Mouse (Mus musculus) midbrain, postnatal 0 days (tissue): Measurements from ENCODE around the gene Fkbp10. TPM values are rescaled to one million over a fixed set of nuclear protein-coding genes. Genes with fewer than 3 reads are reported as not detected.

Source experiments
- ATAC-seq: fragments of 200-750 bp; cut with Nextera tagmentation; 2 replicates; pipeline ENCODE4 v1.8.0; 2017; ENCODE audit warnings: moderate number of reproducible peaks, mild to moderate bottlenecking, moderate TSS enrichment, moderate library complexity; ENCODE audit not compliant: low FRiP score
- DNase-seq: peaks from one replicate; pipeline ENCODE4 v3.0.0-alpha.2; 2015; ENCODE audit warnings: low spot score
- H3K27ac ChIP-seq: fragments of 300-500 bp; sonication (generic); 2 replicates; pipeline ENCODE4 v1.5.1; 2014; ENCODE audit warnings: low read depth, mild to moderate bottlenecking, low read length, mixed read lengths
- H3K27me3 ChIP-seq: fragments of 300-500 bp; sonication (generic); 2 replicates; pipeline ENCODE4 v1.6.1; 2014; ENCODE audit warnings: low read length, control low read depth, mixed read lengths; ENCODE audit not compliant: insufficient read depth
- H3K36me3 ChIP-seq: fragments of 300-500 bp; sonication (generic); 2 replicates; pipeline ENCODE4 v1.6.1; 2014; ENCODE audit warnings: low read length, control low read depth, mixed read lengths; ENCODE audit not compliant: insufficient read depth
- H3K4me1 ChIP-seq: fragments of 300-500 bp; sonication (generic); 2 replicates; pipeline ENCODE4 v1.6.1; 2014; ENCODE audit warnings: mild to moderate bottlenecking, control low read depth, antibody characterized with exemption, low read length, mixed read lengths; ENCODE audit not compliant: insufficient read depth
- H3K4me2 ChIP-seq: fragments of 300-500 bp; sonication (generic); 2 replicates; pipeline ENCODE4 v1.6.1; 2014; ENCODE audit warnings: low read depth, mild to moderate bottlenecking, low read length, mixed read lengths; ENCODE audit not compliant: poor library complexity, severe bottlenecking
- H3K4me3 ChIP-seq: fragments of 300-500 bp; sonication (generic); 2 replicates; pipeline ENCODE4 v1.5.1; 2014; ENCODE audit warnings: low read depth, mild to moderate bottlenecking, low read length, moderate library complexity
- H3K9ac ChIP-seq: fragments of 300-500 bp; sonication (generic); replicated peaks from 2 replicates; pipeline ENCODE4 v1.6.1; 2014; ENCODE audit warnings: mild to moderate bottlenecking, low read length, moderate library complexity, mixed read lengths; ENCODE audit not compliant: poor library complexity, severe bottlenecking
- H3K9me3 ChIP-seq: fragments of 300-500 bp; sonication (generic); 2 replicates; pipeline ENCODE4 v1.6.1; 2016; ENCODE audit warnings: low read length, control low read depth
- CTCF ChIP-seq: IDR thresholded peaks from 2 replicates; pipeline ENCODE4 v1.5.1; 2016; ENCODE audit warnings: antibody characterized with exemption, mild to moderate bottlenecking
- whole genome bisulfite sequencing: fragments of 180-500 bp; shearing (Covaris S2); extraction: QIAGEN DNeasy Blood & Tissue Kit; methylation state at CpG from one replicate; pipeline ENCODE4 v1.1.7; 2014; 5-methylcytosine and 5-hydroxymethylcytosine counted together
- polyA plus RNA-seq: library from polyadenylated mRNA; unstranded; fragments of >200 nt; fragmentation: Nextera tagmentation; extraction: Ambion mirVana; gene quantifications from 2 replicates; pipeline ENCODE4 v1.2.1, GENCODE M21; 2015
- total RNA-seq: library from RNA; depleted of rRNA; stranded (reverse); fragments of >200 nt; gene quantifications from 2 replicates; pipeline ENCODE4 v1.2.3, GENCODE M21; 2014

Gene Fkbp10
- total and polyA plus RNA-seq, 2 experiments from 2014 or later = 21.8 to 33.9 TPM

GRCm38 (mm10) chr11:100406995-100407705 is 8.3 kb upstream of the Fkbp10 start:
- no peaks in the 10 kb centered on the region for H3K9me3 ChIP-seq
- no peak for TF ChIP-seq CTCF
- no peak overlapping the region for H3K4me2 ChIP-seq
- H3K9ac ChIP-seq = no peak overlapping the region
- DNase-seq = no peak
- H3K27me3 ChIP-seq = no peaks in the 10 kb centered on the region
- H3K4me3 ChIP-seq = no peak overlapping the region
- 0 out of 2 replicates have a peak, but pooled peaks cover 4% of the 10 kb centered on the region for H3K4me1 ChIP-seq
- peaks cover 9% of the 10 kb centered on the region for H3K36me3 ChIP-seq
- no peak overlapping the region for H3K27ac ChIP-seq
- WGBS = 87% methylated on average over 5 of the region's 5 CpGs
- no peak for ATAC-seq

DNA sequence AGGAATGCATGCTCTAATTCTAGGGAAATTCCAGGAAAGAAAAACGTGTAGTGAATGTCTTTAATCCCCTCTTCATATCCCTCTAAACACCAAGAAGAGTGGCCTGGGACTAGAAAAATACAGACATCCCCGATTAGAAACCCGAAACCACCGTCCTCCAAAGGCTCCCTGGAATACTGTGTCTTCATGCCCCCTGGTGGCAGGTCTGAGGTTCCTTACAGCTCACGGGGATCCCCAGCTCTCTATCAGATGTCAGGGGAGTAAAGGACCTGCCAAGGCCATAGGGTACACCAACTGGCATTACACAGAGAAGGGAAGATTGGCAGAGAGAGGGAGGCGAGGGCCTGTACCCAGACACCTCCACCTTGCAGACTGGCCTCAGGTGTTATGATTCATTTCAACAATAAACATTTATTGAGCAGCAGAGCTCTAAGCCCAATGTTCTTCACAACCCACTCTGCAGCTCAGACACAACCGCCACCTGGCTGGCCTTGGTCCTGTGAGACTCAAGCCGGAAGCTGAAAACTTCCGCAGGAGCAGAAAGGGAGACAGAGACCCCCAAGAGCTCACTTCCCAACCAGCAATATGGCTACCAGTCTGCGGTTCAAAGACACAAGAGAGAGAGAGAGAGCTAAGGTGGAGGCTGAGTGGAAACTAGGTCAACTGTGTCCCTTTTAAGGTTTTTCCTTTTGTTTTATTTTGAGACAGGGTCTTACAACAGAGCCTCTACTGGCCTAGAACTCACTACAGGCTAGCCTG is 7.2 kb upstream of the Fkbp10 start:
- Histone ChIP-seq H3K27ac (no peak overlapping the region), H3K4me3 (no peak overlapping the region)
- DNase-seq = peak; percentile 61

DNA sequence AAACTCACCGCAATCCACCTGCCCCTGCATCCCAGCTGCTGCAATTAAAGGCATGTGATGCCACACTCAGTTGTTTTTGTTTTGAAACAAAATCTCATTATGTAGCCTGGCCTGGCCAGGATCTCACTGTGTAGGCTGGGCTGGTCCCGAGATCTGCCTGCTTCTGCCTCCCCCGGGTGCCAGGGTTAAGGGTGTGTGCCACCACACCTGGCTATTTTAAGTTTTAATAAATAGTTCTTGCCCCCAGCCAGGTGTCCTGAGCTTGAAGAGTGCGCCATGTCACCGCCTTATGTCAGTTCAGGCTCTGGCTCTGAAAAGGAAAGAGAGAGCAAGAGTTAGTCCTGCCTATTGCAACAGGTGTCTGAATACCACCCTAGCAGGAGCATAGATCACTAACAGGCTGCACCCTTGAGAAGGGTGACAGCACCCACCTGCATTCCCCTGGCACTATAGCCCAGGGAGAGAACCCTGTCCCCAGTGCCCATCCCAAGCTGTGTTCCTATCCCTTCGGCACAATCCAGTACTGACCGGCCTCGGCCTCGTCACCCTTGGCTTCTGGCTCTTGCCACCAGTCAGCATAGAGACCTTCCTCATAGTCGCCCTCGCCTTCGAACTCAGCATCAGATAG is 6.5 kb upstream of the Fkbp10 start:
- no peak overlapping the region for H3K9ac ChIP-seq
- 0 out of 2 replicates have a peak, but pooled peaks cover 12% of the 10 kb centered on the region for H3K4me1 ChIP-seq
- DNase-seq = no peak
- WGBS = 96% methylated on average over 12 of the region's 12 CpGs
- H3K36me3 ChIP-seq = peaks cover 9% of the 10 kb centered on the region
- no peaks in the 10 kb centered on the region for H3K27me3 ChIP-seq
- H3K27ac ChIP-seq = no peak overlapping the region
- no peak for ATAC-seq
- H3K9me3 ChIP-seq = no peaks in the 10 kb centered on the region
- H3K4me3 ChIP-seq = no peak overlapping the region
- H3K4me2 ChIP-seq = no peak overlapping the region
- TF ChIP-seq CTCF = no peak

More for the DNA sequence above, 7.2 kb upstream of the Fkbp10 start:
- no peak; the same call in 1 of the 2 replicates for ATAC-seq
- 46% methylated on average over 10 of the region's 10 CpGs for WGBS
- no peak overlapping the region for H3K4me2 ChIP-seq
- peak; percentile 78 for TF ChIP-seq CTCF
- 0 out of 2 replicates have a peak, but pooled peaks cover 8% of the 10 kb centered on the region for H3K4me1 ChIP-seq
- peaks cover 9% of the 10 kb centered on the region for H3K36me3 ChIP-seq
- no peaks in the 10 kb centered on the region for H3K9me3 ChIP-seq
- H3K9ac ChIP-seq = no peak overlapping the region
- H3K27me3 ChIP-seq = no peaks in the 10 kb centered on the region

GRCm38 (mm10) chr11:100409686-100410085 is 5.8 kb upstream of the Fkbp10 start:
- H3K9ac ChIP-seq = no peak overlapping the region
- H3K4me1 ChIP-seq = peaks cover 12% of the 10 kb centered on the region; the same call in 1 of the 2 replicates
- WGBS = 89% methylated on average over 3 of the region's 3 CpGs
- H3K9me3 ChIP-seq = no peaks in the 10 kb centered on the region
- no peak for TF ChIP-seq CTCF
- H3K4me3 ChIP-seq = no peak overlapping the region
- ATAC-seq (no peak), DNase-seq (no peak)
- no peak overlapping the region for H3K27ac ChIP-seq
- H3K36me3 ChIP-seq = peaks cover 9% of the 10 kb centered on the region
- H3K27me3 ChIP-seq = no peaks in the 10 kb centered on the region
- no peak overlapping the region for H3K4me2 ChIP-seq

GRCm38 (mm10) chr11:100411736-100412135 is 3.8 kb upstream of the Fkbp10 start:
- no peak overlapping the region for H3K4me2 ChIP-seq
- H3K36me3 ChIP-seq = peaks cover 9% of the 10 kb centered on the region
- ATAC-seq = no peak
- H3K27me3 ChIP-seq = peaks cover 7% of the 10 kb centered on the region; the same call in 1 of the 2 replicates
- H3K27ac ChIP-seq = no peak overlapping the region
- H3K9ac ChIP-seq = peak overlapping the region; percentile 13; the same call in 1 of the 2 replicates
- no peak overlapping the region for H3K4me3 ChIP-seq
- TF ChIP-seq CTCF = no peak
- no peaks in the 10 kb centered on the region for H3K9me3 ChIP-seq
- WGBS = 84% methylated on average over 11 of the region's 11 CpGs
- peaks cover 17% of the 10 kb centered on the region; the same call in 1 of the 2 replicates for H3K4me1 ChIP-seq
- DNase-seq = no peak
